Mouse (Mus musculus): ENCODE measurements around the gene Ifi27. TPM values are rescaled to one million over a fixed set of nuclear protein-coding genes. Genes with fewer than 3 reads are reported as not detected.

Ifi27 gene
- total and polyA plus RNA-seq, 3 experiments: 56.3 to 210 (median 68.8) TPM

- intact Hi-C loops (cut with DNase I): loop anchor here (5.0 kb wide), 1 partner anchor 38 kb away; the partner anchor contains the start of gene Otub2
- H3K36me3 ChIP-seq (ENCODE audit: control insufficient read depth, insufficient read depth, low read length): peaks cover 34% of the 10 kb centered on the region
- no peak for DNase-seq
- H3K27me3 ChIP-seq (ENCODE audit: control insufficient read depth, insufficient read depth, low read length): no peaks in the 10 kb centered on the region
- H3K79me2 ChIP-seq (replicated peaks; ENCODE audit: control insufficient read depth, insufficient read depth, low read length): peaks cover 9% of the 10 kb centered on the region
- H3K4me3 ChIP-seq: peak overlapping the region; percentile 95
- peak overlapping the region; percentile 70 for H3K27ac ChIP-seq
- peak overlapping the region; percentile 98 for H3K9ac ChIP-seq (ENCODE audit: low read depth, low read length)
- H3K4me1 ChIP-seq (ENCODE audit: control insufficient read depth, insufficient read depth, low read length): peaks cover 16% of the 10 kb centered on the region
- no peak for TF ChIP-seq CTCF (IDR thresholded peaks at IDR 0.05)
- TF ChIP-seq POLR2A (IDR thresholded peaks at IDR 0.05; ENCODE audit: insufficient read depth, low read depth, low read length): no peak
- no peak for TF ChIP-seq EP300 (IDR thresholded peaks at IDR 0.05; ENCODE audit: insufficient read depth, low read depth, low read length)
- WGBS: 4% methylated on average over 33 of the region's 33 CpGs
Measured at GRCm38 (mm10) chr12:103425016-103425728, 8.8 kb upstream of the Ifi27 start.

- peaks cover 16% of the 10 kb centered on the region for H3K4me1 ChIP-seq (ENCODE audit: control insufficient read depth, insufficient read depth, low read length)
- peaks cover 31% of the 10 kb centered on the region for H3K36me3 ChIP-seq (ENCODE audit: control insufficient read depth, insufficient read depth, low read length)
- DNase-seq: peak; percentile 96 to 99
- WGBS: 2% methylated on average over 33 of the region's 33 CpGs
- intact Hi-C loops (cut with DNase I): loop anchor here (1.0 to 5.0 kb wide), 2 partner anchors 39 to 66 kb away; partner anchors contain the start of gene Otub2
- peaks cover 9% of the 10 kb centered on the region for H3K79me2 ChIP-seq (replicated peaks; ENCODE audit: control insufficient read depth, insufficient read depth, low read length)
- H3K9ac ChIP-seq (ENCODE audit: low read depth, low read length): peak within 1 kb of the TSS; percentile 98
- H3K27ac ChIP-seq: peak within 1 kb of the TSS; percentile 70
- TF ChIP-seq POLR2A (IDR thresholded peaks at IDR 0.05; ENCODE audit: insufficient read depth, low read depth, low read length): peak; percentile 84
- no peak; the same call in none of the 2 replicates for TF ChIP-seq CTCF (IDR thresholded peaks at IDR 0.05)
- peak; percentile 99 for TF ChIP-seq EP300 (IDR thresholded peaks at IDR 0.05; ENCODE audit: insufficient read depth, low read depth, low read length)
- H3K4me3 ChIP-seq: peak within 1 kb of the TSS; percentile 95
- no peaks in the 10 kb centered on the region for H3K27me3 ChIP-seq (ENCODE audit: control insufficient read depth, insufficient read depth, low read length)
Measured at GRCm38 (mm10) chr12:103425729-103426470, 8.1 kb upstream of the Ifi27 start, which contains the start of gene Ddx24. TSS of gene Ddx24 (minus strand) at chr12:103425830.

DNA sequence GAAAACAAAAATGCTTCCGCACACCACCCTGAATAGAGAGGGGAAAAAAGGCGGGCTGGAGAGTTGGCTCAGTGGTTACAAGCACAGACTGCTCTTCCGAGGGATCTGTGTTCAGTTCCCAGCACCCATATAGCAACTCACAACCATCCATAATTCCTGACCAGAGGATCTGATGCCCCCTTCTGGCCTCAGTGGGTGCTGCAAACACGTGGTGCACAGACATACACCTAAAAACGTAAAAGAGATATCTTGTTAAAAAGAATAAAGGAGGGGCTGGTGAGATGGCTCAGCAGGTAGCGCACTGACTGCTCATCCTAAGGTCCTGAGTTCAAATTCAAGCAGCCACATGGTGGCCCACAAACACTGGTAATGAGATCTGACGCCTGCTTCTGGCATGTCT lies 7.3 kb upstream of the Ifi27 start:
- intact Hi-C loops (cut with DNase I): loop anchor here (1.0 to 5.0 kb wide), 2 partner anchors 39 to 66 kb away; partner anchors contain the start of gene Otub2
- no peak overlapping the region for H3K4me3 ChIP-seq
- H3K79me2 ChIP-seq (replicated peaks; ENCODE audit: control insufficient read depth, insufficient read depth, low read length): peaks cover 9% of the 10 kb centered on the region
- no peak overlapping the region for H3K27ac ChIP-seq
- no peaks in the 10 kb centered on the region for H3K27me3 ChIP-seq (ENCODE audit: control insufficient read depth, insufficient read depth, low read length)
- WGBS: 89% methylated on average over 7 of the region's 7 CpGs
- H3K9ac ChIP-seq (ENCODE audit: low read depth, low read length): no peak overlapping the region
- H3K4me1 ChIP-seq (ENCODE audit: control insufficient read depth, insufficient read depth, low read length): peaks cover 15% of the 10 kb centered on the region
- DNase-seq: no peak
- TF ChIP-seq CTCF (IDR thresholded peaks at IDR 0.05) (peak; percentile 18; the same call in 1 of the 2 replicates), EP300 (IDR thresholded peaks at IDR 0.05; ENCODE audit: insufficient read depth, low read depth, low read length) (no peak)
- peaks cover 24% of the 10 kb centered on the region for H3K36me3 ChIP-seq (ENCODE audit: control insufficient read depth, insufficient read depth, low read length)

DNA sequence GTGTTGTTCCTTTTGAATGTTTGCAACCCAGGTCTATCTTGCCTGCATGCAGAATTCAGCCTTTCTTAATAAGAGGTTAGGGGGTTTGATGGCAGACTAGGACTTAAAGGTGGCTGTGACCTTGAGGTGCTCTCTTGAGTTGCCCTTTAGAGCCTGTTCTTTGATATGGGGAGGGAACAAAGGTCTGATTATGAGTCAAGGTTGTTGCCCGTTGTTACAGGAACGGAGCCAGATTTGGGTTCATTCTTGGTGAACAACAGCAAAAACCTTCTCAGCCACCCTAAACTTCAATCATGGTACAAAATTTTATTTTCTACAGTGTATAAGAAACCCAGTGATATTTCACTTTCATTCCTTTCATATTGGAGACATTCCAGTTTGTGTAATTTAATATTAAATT lies 581 bp upstream of the Ifi27 start:
- DNase-seq: peak in 1 of 2 experiments; percentile 20
- no peak overlapping the region for H3K4me3 ChIP-seq

DNA sequence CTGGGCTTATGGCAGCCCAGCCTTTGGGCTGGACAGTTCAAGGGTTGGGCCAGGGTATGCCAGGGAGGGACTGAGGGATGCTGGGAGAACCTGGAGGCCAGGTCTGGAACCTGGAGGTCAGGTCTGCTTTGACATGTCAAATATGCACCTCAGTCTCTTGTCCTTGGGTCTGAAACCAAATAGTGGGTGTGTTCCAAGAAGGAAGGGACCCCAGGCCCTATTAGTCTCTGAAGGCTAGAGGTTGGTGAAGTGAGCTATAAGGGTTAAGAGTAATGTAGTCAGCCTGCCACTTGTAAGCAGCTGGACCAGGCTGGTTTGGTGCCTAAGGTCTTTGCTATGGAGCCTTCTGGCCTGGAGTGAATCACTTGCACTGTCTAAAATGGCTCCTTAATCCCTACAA lies 850 bp downstream of the Ifi27 start:
- Histone ChIP-seq H3K4me3 (peak overlapping the region; percentile 65), H3K36me3 (ENCODE audit: control insufficient read depth, insufficient read depth, low read length) (peaks cover 5% of the 10 kb centered on the region), H3K27me3 (ENCODE audit: control insufficient read depth, insufficient read depth, low read length) (no peaks in the 10 kb centered on the region), H3K9ac (ENCODE audit: low read depth, low read length) (peak overlapping the region; percentile 62), H3K4me1 (ENCODE audit: control insufficient read depth, insufficient read depth, low read length) (peaks cover 7% of the 10 kb centered on the region), H3K27ac (peak overlapping the region; percentile 98), H3K79me2 (replicated peaks; ENCODE audit: control insufficient read depth, insufficient read depth, low read length) (no peaks in the 10 kb centered on the region)
- intact Hi-C loops (cut with DNase I): loop anchor here (5.0 kb wide), 1 partner anchor 97 kb away; the partner anchor contains the start of gene Ppp4r4
- DNase-seq: no peak
- TF ChIP-seq EP300 (IDR thresholded peaks at IDR 0.05; ENCODE audit: insufficient read depth, low read depth, low read length) (no peak), CTCF (IDR thresholded peaks at IDR 0.05) (no peak), POLR2A (IDR thresholded peaks at IDR 0.05; ENCODE audit: insufficient read depth, low read depth, low read length) (no peak)

More for the DNA sequence above, 581 bp upstream of the Ifi27 start:
- Histone ChIP-seq H3K4me1 (ENCODE audit: control insufficient read depth, insufficient read depth, low read length) (peaks cover 7% of the 10 kb centered on the region), H3K27ac (peak overlapping the region; percentile 73), H3K27me3 (ENCODE audit: control insufficient read depth, insufficient read depth, low read length) (no peaks in the 10 kb centered on the region), H3K9ac (ENCODE audit: low read depth, low read length) (no peak overlapping the region), H3K79me2 (replicated peaks; ENCODE audit: control insufficient read depth, insufficient read depth, low read length) (no peaks in the 10 kb centered on the region), H3K36me3 (ENCODE audit: control insufficient read depth, insufficient read depth, low read length) (peaks cover 5% of the 10 kb centered on the region)
- intact Hi-C loops (cut with DNase I): loop anchor here (5.0 kb wide), 1 partner anchor 99 kb away; the partner anchor contains the start of gene Ppp4r4
- WGBS: 41% methylated on average over 2 of the region's 2 CpGs
- TF ChIP-seq POLR2A (IDR thresholded peaks at IDR 0.05; ENCODE audit: insufficient read depth, low read depth, low read length): no peak
- no peak for TF ChIP-seq EP300 (IDR thresholded peaks at IDR 0.05; ENCODE audit: insufficient read depth, low read depth, low read length)
- no peak for TF ChIP-seq CTCF (IDR thresholded peaks at IDR 0.05)

Data from heart, adult 2 months (tissue).